Mouse (Mus musculus) hindbrain, postnatal 0 days (tissue): ENCODE results near the gene Rimbp2. TPM values are rescaled to one million over a fixed set of nuclear protein-coding genes. Genes with fewer than 3 reads are reported as not detected.
A peak's percentile ranks its signal among the peaks of the same experiment; 100 is the strongest.

Experiments
- ATAC-seq: fragments of 200-750 bp; cut with Nextera tagmentation; 2 replicates; pipeline ENCODE4 v1.8.0; 2017; ENCODE audit warnings: mild to moderate bottlenecking, moderate TSS enrichment, moderate library complexity
- DNase-seq: peaks from one replicate; pipeline ENCODE4 v3.0.0-alpha.2; 2015; ENCODE audit warnings: low spot score
- H3K27ac ChIP-seq: fragments of 300-500 bp; sonication (generic); 2 replicates; pipeline ENCODE4 v1.5.1; 2014; ENCODE audit warnings: mild to moderate bottlenecking
- H3K27me3 ChIP-seq: fragments of 300-500 bp; sonication (generic); 2 replicates; pipeline ENCODE4 v1.6.1; 2014; ENCODE audit warnings: low read length, mixed read lengths; ENCODE audit not compliant: insufficient read depth
- H3K36me3 ChIP-seq: fragments of 300-500 bp; sonication (generic); 2 replicates; pipeline ENCODE4 v1.6.1; 2014; ENCODE audit warnings: low read length, mixed read lengths; ENCODE audit not compliant: insufficient read depth
- H3K4me1 ChIP-seq: fragments of 300-500 bp; sonication (generic); 2 replicates; pipeline ENCODE4 v1.6.1; 2014; ENCODE audit warnings: antibody characterized with exemption, low read length, mixed read lengths; ENCODE audit not compliant: insufficient read depth
- H3K4me2 ChIP-seq: fragments of 300-500 bp; sonication (generic); 2 replicates; pipeline ENCODE4 v1.6.1; 2014; ENCODE audit warnings: low read depth, mild to moderate bottlenecking, low read length, moderate library complexity, mixed read lengths
- H3K4me3 ChIP-seq: fragments of 300-500 bp; sonication (generic); 2 replicates; pipeline ENCODE4 v1.5.1; 2014; ENCODE audit warnings: low read length
- H3K9ac ChIP-seq: fragments of 300-500 bp; sonication (generic); replicated peaks from 2 replicates; pipeline ENCODE4 v1.6.1; 2014; ENCODE audit warnings: mild to moderate bottlenecking, low read length, moderate library complexity, mixed read lengths
- H3K9me3 ChIP-seq: fragments of 300-500 bp; sonication (generic); 2 replicates; pipeline ENCODE4 v1.6.1; 2016; ENCODE audit warnings: low read length, mixed read lengths
- CTCF ChIP-seq: IDR thresholded peaks from 2 replicates; pipeline ENCODE4 v1.5.1; 2016; ENCODE audit warnings: antibody characterized with exemption, control low read depth, low read depth
- WGBS: fragments of 180-500 bp; shearing (Covaris S2); extraction: QIAGEN DNeasy Blood & Tissue Kit; methylation state at CpG from one replicate; pipeline ENCODE4 v1.1.7; 2014; 5-methylcytosine and 5-hydroxymethylcytosine counted together
- polyA plus RNA-seq: library from polyadenylated mRNA; unstranded; fragments of >200 nt; fragmentation: Nextera tagmentation; extraction: Ambion mirVana; gene quantifications from 2 replicates; pipeline ENCODE4 v1.2.1, GENCODE M21; 2015
- total RNA-seq: library from RNA; depleted of rRNA; stranded (reverse); fragments of >200 nt; gene quantifications from 2 replicates; pipeline ENCODE4 v1.2.3, GENCODE M21; 2014

Rimbp2 gene
- total and polyA plus RNA-seq, 2 experiments from 2014 or later = 4.5 to 18.9 TPM

- no peak for TF ChIP-seq CTCF
- Histone ChIP-seq H3K36me3 (peaks cover 10% of the 10 kb centered on the region; the same call in 1 of the 2 replicates), H3K4me2 (no peak overlapping the region), H3K4me1 (no peaks in the 10 kb centered on the region), H3K9ac (no peak overlapping the region), H3K9me3 (no peaks in the 10 kb centered on the region), H3K4me3 (no peak overlapping the region), H3K27ac (no peak overlapping the region), H3K27me3 (no peaks in the 10 kb centered on the region)
- DNase-seq (peak; percentile 49), ATAC-seq (no peak)
- 80% methylated on average over 5 of the region's 5 CpGs for WGBS
Observed at GRCm38 (mm10) chr5:128800592-128800991, 152.7 kb downstream of the Rimbp2 start.

DNA sequence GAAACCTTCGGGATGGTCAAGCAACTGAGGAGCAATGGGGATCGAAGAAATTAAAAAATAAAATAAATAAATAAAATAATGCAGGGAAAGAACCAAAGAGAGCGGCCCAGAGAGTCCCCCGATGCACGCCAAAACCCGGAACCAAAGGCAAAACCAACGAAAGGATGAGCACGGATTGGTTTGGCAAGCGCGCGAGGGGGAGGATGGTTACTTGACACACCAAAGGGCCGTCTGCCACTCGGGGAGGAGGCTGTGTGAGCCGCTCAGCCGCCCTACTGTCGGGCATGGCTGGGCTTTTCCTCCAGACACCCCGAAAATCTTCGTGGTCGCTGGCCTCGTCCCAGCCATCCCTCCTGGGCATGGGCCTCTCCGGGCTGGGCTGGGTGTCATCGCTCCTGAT, 171.7 kb downstream of the Rimbp2 start:
- no peak for DNase-seq
- no peak overlapping the region for H3K9ac ChIP-seq
- no peak overlapping the region for H3K4me2 ChIP-seq
- H3K4me3 ChIP-seq = no peak overlapping the region
- no peak overlapping the region for H3K27ac ChIP-seq
- no peaks in the 10 kb centered on the region for H3K4me1 ChIP-seq
- no peak for TF ChIP-seq CTCF
- no peaks in the 10 kb centered on the region; the same call in 1 of the 2 replicates for H3K36me3 ChIP-seq
- no peaks in the 10 kb centered on the region for H3K9me3 ChIP-seq
- H3K27me3 ChIP-seq = no peaks in the 10 kb centered on the region
- 79% methylated on average over 22 of the region's 22 CpGs for WGBS
- no peak for ATAC-seq

DNA sequence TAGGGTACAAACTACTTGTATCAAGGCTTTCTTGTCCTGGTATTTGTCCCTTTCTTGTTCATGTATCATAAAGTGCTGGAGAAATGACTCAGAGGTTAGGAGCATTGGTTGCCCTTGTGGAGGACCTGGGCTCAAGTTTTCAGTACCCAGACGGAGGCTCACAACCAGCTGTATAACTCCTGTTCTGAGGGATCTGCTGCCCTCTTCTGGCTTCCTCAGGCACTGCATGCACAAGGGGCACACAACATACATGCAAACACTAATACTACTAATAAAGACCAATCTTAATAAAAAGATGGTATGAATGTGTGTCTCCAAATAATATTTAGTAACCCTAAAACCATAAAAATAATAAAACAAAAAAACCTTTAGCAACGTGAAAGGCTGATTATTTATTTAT, 176.9 kb downstream of the Rimbp2 start:
- 67% methylated on average over 2 of the region's 2 CpGs for WGBS
- DNase-seq (no peak), ATAC-seq (no peak)
- no peak overlapping the region for H3K27ac ChIP-seq
- TF ChIP-seq CTCF = peak; percentile 47
- no peak overlapping the region for H3K9ac ChIP-seq
- H3K4me2 ChIP-seq = no peak overlapping the region
- H3K36me3 ChIP-seq = no peaks in the 10 kb centered on the region; the same call in 1 of the 2 replicates
- H3K27me3 ChIP-seq = no peaks in the 10 kb centered on the region
- H3K4me3 ChIP-seq = no peak overlapping the region
- H3K9me3 ChIP-seq = no peaks in the 10 kb centered on the region
- no peaks in the 10 kb centered on the region for H3K4me1 ChIP-seq

GRCm38 (mm10) chr5:128769026-128769631, 184.2 kb downstream of the Rimbp2 start:
- WGBS = 10% methylated on average over 10 of the region's 10 CpGs
- Histone ChIP-seq H3K36me3 (no peaks in the 10 kb centered on the region; the same call in 1 of the 2 replicates), H3K4me1 (no peaks in the 10 kb centered on the region), H3K27ac (no peak overlapping the region), H3K4me3 (no peak overlapping the region), H3K4me2 (no peak overlapping the region), H3K9ac (no peak overlapping the region), H3K9me3 (no peaks in the 10 kb centered on the region), H3K27me3 (no peaks in the 10 kb centered on the region)
- ATAC-seq = 0 out of 2 replicates have a peak, but pooled peaks have one; percentile 43
- no peak for TF ChIP-seq CTCF
- DNase-seq = no peak

DNA sequence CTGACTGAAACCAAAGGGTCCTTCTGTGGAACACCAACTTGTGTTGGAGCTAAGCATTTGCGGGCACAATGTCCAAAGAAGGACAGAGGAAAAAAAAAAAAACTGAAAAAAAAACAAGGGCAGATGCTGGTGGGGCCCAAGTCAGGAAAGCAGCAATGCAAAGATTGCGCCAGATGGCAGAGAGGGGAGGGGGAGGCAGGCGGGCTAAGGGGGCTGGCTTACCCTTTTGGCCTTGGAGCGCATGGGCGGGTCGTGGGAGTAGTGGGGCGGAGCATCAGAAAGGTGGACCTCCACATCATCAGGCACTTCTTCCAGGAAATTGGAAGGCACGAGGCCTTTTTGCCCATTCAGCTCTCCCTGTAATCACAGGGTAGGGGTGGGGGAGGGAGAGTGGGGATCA, 192.2 kb downstream of the Rimbp2 start:
- Histone ChIP-seq H3K27ac (no peak overlapping the region), H3K4me1 (no peaks in the 10 kb centered on the region), H3K27me3 (no peaks in the 10 kb centered on the region), H3K9ac (no peak overlapping the region), H3K4me3 (no peak overlapping the region), H3K9me3 (no peaks in the 10 kb centered on the region), H3K36me3 (no peaks in the 10 kb centered on the region), H3K4me2 (no peak overlapping the region)
- ATAC-seq (no peak), DNase-seq (no peak)
- 68% methylated on average over 8 of the region's 8 CpGs for WGBS
- TF ChIP-seq CTCF = no peak

- ATAC-seq (no peak), DNase-seq (no peak)
- Histone ChIP-seq H3K27ac (no peak overlapping the region), H3K36me3 (no peaks in the 10 kb centered on the region), H3K4me2 (no peak overlapping the region), H3K9ac (no peak overlapping the region), H3K4me3 (no peak overlapping the region), H3K4me1 (no peaks in the 10 kb centered on the region), H3K9me3 (no peaks in the 10 kb centered on the region), H3K27me3 (no peaks in the 10 kb centered on the region)
- WGBS = 79% methylated on average over 8 of the region's 8 CpGs
- TF ChIP-seq CTCF = no peak
Observed at GRCm38 (mm10) chr5:128746261-128746660, 207.0 kb downstream of the Rimbp2 start.

GRCm38 (mm10) chr5:128745206-128745605, 208.1 kb downstream of the Rimbp2 start:
- Histone ChIP-seq H3K36me3 (no peaks in the 10 kb centered on the region), H3K4me1 (no peaks in the 10 kb centered on the region), H3K4me3 (no peak overlapping the region), H3K4me2 (no peak overlapping the region), H3K9me3 (no peaks in the 10 kb centered on the region), H3K27ac (no peak overlapping the region), H3K9ac (no peak overlapping the region), H3K27me3 (no peaks in the 10 kb centered on the region)
- WGBS = 67% methylated on average over 9 of the region's 9 CpGs
- no peak for DNase-seq
- no peak for TF ChIP-seq CTCF
- no peak for ATAC-seq
